Mouse (Mus musculus) megakaryocyte, adult 5-6 weeks (primary cell): Measurements from ENCODE around the gene 4930480E11Rik. TPM values are rescaled to one million over a fixed set of nuclear protein-coding genes. Genes with fewer than 3 reads are reported as not detected.
"Not testable (repeated sequence)": the region's sequence is repeated elsewhere in the genome, so short reads cannot be mapped to it uniquely, and the experiment has no call there.

ENCODE experiments used
- ATAC-seq: 2 replicates; pipeline ENCODE4 v1.8.0; 2016; ENCODE audit warnings: mild to moderate bottlenecking, inconsistent platforms; ENCODE audit not compliant: poor library complexity, severe bottlenecking
- total RNA-seq, 2 experiments: library from RNA; stranded (forward) in 1 of 2; stranded (reverse) in 1 of 2; fragments of 153-499, 151-499 nt in 1 of 2; fragments of 221-1000, 200-1000 nt in 1 of 2; gene quantifications; 2 replicates each; pipeline versions ENCODE4 v1.2.3 to v1.2.4; 2015 to 2017

Gene 4930480E11Rik
- total RNA-seq (2015) = not detected in 2 replicates
- total RNA-seq (2017) = not detected in 2 replicates

DNA sequence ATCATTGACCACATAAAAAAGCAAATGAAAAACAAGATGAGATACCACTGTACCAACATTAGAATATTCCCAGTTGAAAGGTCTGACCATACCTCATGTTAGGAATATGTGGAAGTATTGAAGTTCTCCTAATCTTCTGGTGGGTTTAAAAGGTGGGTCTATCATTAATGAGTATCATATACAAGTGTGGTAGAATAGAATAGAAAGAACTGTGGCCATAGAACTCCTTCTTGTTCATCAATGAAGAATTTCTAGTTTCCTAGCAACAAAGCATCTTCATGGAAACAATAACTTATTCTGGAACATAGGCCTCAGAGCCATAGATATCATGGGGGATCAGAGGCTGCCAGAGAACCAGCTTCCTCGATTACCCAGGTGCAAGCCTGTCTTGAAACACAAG is at the start of gene 4930480E11Rik:
TSS of gene 4930480E11Rik (plus strand) at position 301 of the 400 bp plus-strand sequence.
- no peak for ATAC-seq

DNA sequence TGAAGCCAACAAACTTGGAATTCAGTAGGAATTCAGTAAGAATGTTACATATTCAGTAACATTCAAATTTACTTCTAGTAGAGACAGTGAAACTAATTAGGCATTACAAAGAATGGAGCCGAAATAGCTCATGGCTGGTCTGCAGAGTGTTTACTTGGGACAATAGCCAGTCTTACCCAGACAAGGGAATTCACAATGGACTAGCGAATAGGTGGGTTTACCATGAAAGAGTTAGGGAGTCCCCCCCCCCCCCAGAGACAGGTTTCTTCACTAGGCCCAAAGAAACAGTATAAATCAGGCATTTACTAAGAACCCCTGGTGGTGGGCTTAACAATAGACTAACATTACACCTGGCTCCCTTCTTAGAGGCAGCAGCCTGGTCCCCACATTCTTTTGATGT is 33.9 kb downstream of the 4930480E11Rik start:
- not testable (repeated sequence) for ATAC-seq

Other genes with a start within 250 kb of the 4930480E11Rik start
- gene Gm5938, start 244.2 kb upstream of the 4930480E11Rik start, total RNA-seq (2015) = not detected in 2 replicates
- not detected in 2 replicates for gene Gm5938, start 244.2 kb upstream of the 4930480E11Rik start, total RNA-seq (2017)
- gene Obp1b, start 182.9 kb upstream of the 4930480E11Rik start, total RNA-seq (2015) = not detected in 2 replicates
- not detected in 2 replicates for gene Obp1b, start 182.9 kb upstream of the 4930480E11Rik start, total RNA-seq (2017)
- not detected in 2 replicates for gene Gm14743, start 123.7 kb upstream of the 4930480E11Rik start, total RNA-seq (2015)
- gene Gm14743, start 123.7 kb upstream of the 4930480E11Rik start, total RNA-seq (2017) = not detected in 2 replicates
- 7.5 and 8.2 TPM in 2 replicates for gene Prrg1, start 214.3 kb downstream of the 4930480E11Rik start, total RNA-seq (2015)
- gene Prrg1, start 214.3 kb downstream of the 4930480E11Rik start, total RNA-seq (2017) = 5.7 and 10.2 TPM in 2 replicates